Mouse (Mus musculus) megakaryocyte-erythroid progenitor cell, adult 5-6 weeks (primary cell): ENCODE data around the gene Gm4737. TPM values are rescaled to one million over a fixed set of nuclear protein-coding genes. Genes with fewer than 3 reads are reported as not detected.

ENCODE experiments used
- total RNA-seq, 2 experiments: library from RNA; stranded (forward) in 1 of 2; stranded (reverse) in 1 of 2; fragments of 200-1000, 215-1000 nt in 1 of 2; fragments of >200 nt in 1 of 2; fragmentation: Nextera tagmentation in 1 of 2; gene quantifications; 2 replicates each; pipeline ENCODE4 v1.2.3; 2014 to 2017

Gene Gm4737
- total RNA-seq, 2 experiments from 2014 or later, result 11.4 to 11.7 TPM

Other genes with a start within 250 kb of the Gm4737 start
- gene Phldb2, start 201.5 kb downstream of the Gm4737 start, total RNA-seq (2014; fragmentation: Nextera tagmentation), result not detected in 2 replicates
- gene Phldb2, start 201.5 kb downstream of the Gm4737 start, total RNA-seq (2017), result not detected in 2 replicates
- 0.57 TPM in 1 of 2 replicates, not detected in the other for gene Plcxd2, start 144.9 kb downstream of the Gm4737 start, total RNA-seq (2014; fragmentation: Nextera tagmentation)
- gene Plcxd2, start 144.9 kb downstream of the Gm4737 start, total RNA-seq (2017), result 0.75 and 1.8 TPM in 2 replicates
- 3.6 and 12.1 TPM in 2 replicates for gene Cd96, start 34.8 kb downstream of the Gm4737 start, total RNA-seq (2014; fragmentation: Nextera tagmentation)
- gene Cd96, start 34.8 kb downstream of the Gm4737 start, total RNA-seq (2017), result 4.3 and 5.0 TPM in 2 replicates